Mouse (Mus musculus): ENCODE data around the gene Leprot.

Gene Leprot

GRCm38 (mm10) chr4:101647196-101647905 is at the start of gene Leprot:
Leprot (plus strand) TSS chr4:101647718.
- peak; percentile 98 to 99 for DNase-seq

GRCm38 (mm10) chr4:101601758-101602157 is 45.8 kb upstream of the Leprot start:
- no peak for DNase-seq

GRCm38 (mm10) chr4:101603635-101604034 is 43.9 kb upstream of the Leprot start:
- peak; percentile 51 to 70 for DNase-seq

- DNase-seq: no peak
Observed at GRCm38 (mm10) chr4:101616520-101616919, 31.0 kb upstream of the Leprot start.

- no peak for DNase-seq
Observed at GRCm38 (mm10) chr4:101617742-101618141, 29.8 kb upstream of the Leprot start.

GRCm38 (mm10) chr4:101620206-101620605 is 27.3 kb upstream of the Leprot start:
- no peak for DNase-seq

- no peak for DNase-seq
Observed at GRCm38 (mm10) chr4:101621241-101621640, 26.3 kb upstream of the Leprot start.

GRCm38 (mm10) chr4:101625278-101625677 is 22.2 kb upstream of the Leprot start:
- no peak for DNase-seq

- DNase-seq: no peak
Observed at GRCm38 (mm10) chr4:101635596-101635995, 11.9 kb upstream of the Leprot start.

GRCm38 (mm10) chr4:101637472-101637871 is 10.0 kb upstream of the Leprot start:
- no peak for DNase-seq

GRCm38 (mm10) chr4:101640631-101641030 is 6.9 kb upstream of the Leprot start:
- DNase-seq: no peak

GRCm38 (mm10) chr4:101642708-101643107 is 4.8 kb upstream of the Leprot start:
- DNase-seq: no peak

GRCm38 (mm10) chr4:101643216-101643615 is 4.3 kb upstream of the Leprot start:
- DNase-seq: no peak

- DNase-seq: no peak
Observed at GRCm38 (mm10) chr4:101646857-101647195, 692 bp upstream of the Leprot start.

GRCm38 (mm10) chr4:101647976-101648642 is 591 bp downstream of the Leprot start:
- DNase-seq: no peak

GRCm38 (mm10) chr4:101648745-101649144 is 1.2 kb downstream of the Leprot start:
- no peak for DNase-seq

- no peak for DNase-seq
Observed at GRCm38 (mm10) chr4:101650961-101651360, 3.4 kb downstream of the Leprot start.

GRCm38 (mm10) chr4:101654256-101654655 is 6.7 kb downstream of the Leprot start:
- no peak for DNase-seq

GRCm38 (mm10) chr4:101654788-101655414 is 7.4 kb downstream of the Leprot start:
- DNase-seq: no peak

- DNase-seq: no peak
Observed at GRCm38 (mm10) chr4:101655415-101655790, 7.9 kb downstream of the Leprot start.

- no peak for DNase-seq
Observed at GRCm38 (mm10) chr4:101656056-101656455, 8.5 kb downstream of the Leprot start.

GRCm38 (mm10) chr4:101656956-101657570 is 9.5 kb downstream of the Leprot start:
- no peak for DNase-seq

GRCm38 (mm10) chr4:101664160-101664750 is 16.7 kb downstream of the Leprot start:
- DNase-seq: peak; percentile 59 to 77

Measured in cerebellum, adult 18-20 months (tissue).